Mouse (Mus musculus): Measurements from ENCODE around the gene Trim13.

DNA sequence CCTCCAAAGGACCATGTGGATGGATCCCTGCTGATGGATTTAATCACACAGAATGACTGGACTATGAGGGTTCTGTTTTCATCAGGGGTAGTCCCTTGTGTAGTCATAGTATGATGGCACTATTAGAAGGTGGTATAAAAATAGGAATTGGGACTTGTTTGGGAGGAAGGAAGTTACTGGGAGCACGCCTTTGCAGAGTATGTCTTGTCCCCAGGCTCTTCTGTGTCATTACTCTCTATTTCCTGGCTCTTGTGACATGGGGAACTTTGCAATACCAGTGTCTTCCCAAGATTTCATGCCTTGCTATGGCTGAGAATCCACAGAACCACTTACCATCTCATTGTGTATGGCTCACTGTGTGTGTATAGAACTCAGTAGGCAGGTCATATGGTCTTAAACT, 49.4 kb upstream of the Trim13 start:
- TF ChIP-seq EP300 (IDR thresholded peaks at IDR 0.05; ENCODE audit: low read depth) (no peak), CTCF (IDR thresholded peaks at IDR 0.05; ENCODE audit: low read depth) (no peak)

Data from liver, embryonic 14.5 days (tissue).